Mouse (Mus musculus): ENCODE results near the gene Numb. TPM values are rescaled to one million over a fixed set of nuclear protein-coding genes. Genes with fewer than 3 reads are reported as not detected.
"Not testable (repeated sequence)": the region's sequence is repeated elsewhere in the genome, so short reads cannot be mapped to it uniquely, and the experiment has no call there.

Numb gene
- total and polyA plus RNA-seq, 2 experiments from 2014 or later, result 10.7 to 17.7 TPM

- Histone ChIP-seq H3K27me3 (ENCODE audit: insufficient read depth, low read length) (no peaks in the 10 kb centered on the region), H3K9me3 (ENCODE audit: low read length) (no peaks in the 10 kb centered on the region), H3K27ac (no peak overlapping the region), H3K4me3 (ENCODE audit: low read length) (peak overlapping the region; percentile 80), H3K9ac (replicated peaks; ENCODE audit: low read length) (no peak overlapping the region), H3K4me1 (ENCODE audit: insufficient read depth, low read length) (peaks cover 9% of the 10 kb centered on the region), H3K4me2 (ENCODE audit: low read depth, low read length) (peak overlapping the region; percentile 69), H3K36me3 (ENCODE audit: insufficient read depth, low read length) (no peaks in the 10 kb centered on the region)
- ATAC-seq, result no peak
- 29% methylated on average over 11 of the region's 11 CpGs for WGBS
- TF ChIP-seq CTCF (IDR thresholded peaks at IDR 0.05; ENCODE audit: low read depth), result no peak
- no peak for DNase-seq (ENCODE audit: low spot score)
Measured at GRCm38 (mm10) chr12:83949776-83950492, 28.2 kb upstream of the Numb start.

DNA sequence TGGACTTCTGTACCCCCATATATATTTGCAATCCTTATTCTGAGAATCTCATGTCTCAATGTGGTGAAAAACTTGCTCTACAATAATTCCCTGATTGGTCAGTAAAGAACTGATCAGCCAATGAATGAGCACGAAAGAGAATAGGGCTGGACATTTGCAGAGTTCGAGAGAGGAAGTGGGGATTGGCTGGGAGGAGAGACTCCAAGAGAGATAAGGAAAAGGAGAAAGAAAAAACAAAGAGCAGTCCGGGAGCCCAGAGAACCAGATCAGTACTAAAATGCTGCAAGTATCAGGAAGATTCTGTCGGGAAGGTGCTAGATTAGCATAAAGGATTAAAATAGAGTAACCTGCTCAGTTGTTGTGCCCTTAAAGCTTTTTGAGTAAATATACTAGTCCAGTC, 27.3 kb upstream of the Numb start:
- no peak overlapping the region for H3K27ac ChIP-seq
- DNase-seq (ENCODE audit: low spot score) (no peak), ATAC-seq (no peak)
- WGBS, result 89% methylated on average over 4 of the region's 4 CpGs
- no peaks in the 10 kb centered on the region for H3K36me3 ChIP-seq (ENCODE audit: insufficient read depth, low read length)
- TF ChIP-seq CTCF (IDR thresholded peaks at IDR 0.05; ENCODE audit: low read depth), result no peak
- H3K4me1 ChIP-seq (ENCODE audit: insufficient read depth, low read length), result peaks cover 9% of the 10 kb centered on the region
- H3K4me3 ChIP-seq (ENCODE audit: low read length), result no peak overlapping the region
- H3K9me3 ChIP-seq (ENCODE audit: low read length), result no peaks in the 10 kb centered on the region
- H3K9ac ChIP-seq (replicated peaks; ENCODE audit: low read length), result no peak overlapping the region
- H3K27me3 ChIP-seq (ENCODE audit: insufficient read depth, low read length), result no peaks in the 10 kb centered on the region
- H3K4me2 ChIP-seq (ENCODE audit: low read depth, low read length), result no peak overlapping the region

DNA sequence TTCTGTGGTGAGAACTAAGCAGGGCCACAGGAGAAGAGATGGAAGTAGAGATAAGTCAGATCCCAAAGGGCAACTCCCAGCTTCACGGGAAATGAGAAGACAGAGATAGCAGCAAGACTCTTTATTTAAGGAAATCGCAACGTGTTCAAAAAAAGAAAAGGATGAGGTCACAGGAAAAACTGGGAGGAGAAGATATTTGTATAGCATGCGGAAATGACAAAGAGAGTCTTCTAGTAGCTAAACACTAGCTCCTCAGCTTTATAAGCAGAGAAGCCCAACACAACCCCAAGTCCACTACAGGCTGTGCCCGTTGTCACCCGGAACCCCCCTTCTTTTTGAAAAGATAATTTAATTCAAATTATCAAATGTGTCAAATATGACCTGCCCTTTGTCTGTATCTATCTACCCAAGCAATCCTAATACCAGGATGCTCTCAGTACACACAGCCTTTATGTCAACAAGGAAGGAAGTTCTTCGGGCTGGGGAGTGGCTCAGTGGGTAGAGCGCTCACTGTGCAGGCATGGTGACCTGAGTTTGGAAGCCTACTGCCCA, 25.6 kb upstream of the Numb start:
- no peak for TF ChIP-seq CTCF (IDR thresholded peaks at IDR 0.05; ENCODE audit: low read depth)
- H3K4me1 ChIP-seq (ENCODE audit: insufficient read depth, low read length), result peaks cover 9% of the 10 kb centered on the region
- no peak overlapping the region for H3K27ac ChIP-seq
- no peak overlapping the region for H3K4me3 ChIP-seq (ENCODE audit: low read length)
- ATAC-seq, result no peak
- H3K36me3 ChIP-seq (ENCODE audit: insufficient read depth, low read length), result no peaks in the 10 kb centered on the region
- no peak for DNase-seq (ENCODE audit: low spot score)
- WGBS, result 87% methylated on average over 8 of the region's 8 CpGs
- H3K9ac ChIP-seq (replicated peaks; ENCODE audit: low read length), result no peak overlapping the region
- H3K4me2 ChIP-seq (ENCODE audit: low read depth, low read length), result no peak overlapping the region
- no peaks in the 10 kb centered on the region for H3K27me3 ChIP-seq (ENCODE audit: insufficient read depth, low read length)
- H3K9me3 ChIP-seq (ENCODE audit: low read length), result no peaks in the 10 kb centered on the region

GRCm38 (mm10) chr12:83941938-83942337, 20.2 kb upstream of the Numb start:
- DNase-seq (ENCODE audit: low spot score) (no peak), ATAC-seq (no peak)
- H3K9ac ChIP-seq (replicated peaks; ENCODE audit: low read length), result no peak overlapping the region
- H3K27ac ChIP-seq, result no peak overlapping the region
- H3K4me2 ChIP-seq (ENCODE audit: low read depth, low read length), result no peak overlapping the region
- H3K4me1 ChIP-seq (ENCODE audit: insufficient read depth, low read length), result no peaks in the 10 kb centered on the region
- TF ChIP-seq CTCF (IDR thresholded peaks at IDR 0.05; ENCODE audit: low read depth), result no peak
- H3K4me3 ChIP-seq (ENCODE audit: low read length), result no peak overlapping the region
- H3K27me3 ChIP-seq (ENCODE audit: insufficient read depth, low read length), result no peaks in the 10 kb centered on the region
- no peaks in the 10 kb centered on the region for H3K9me3 ChIP-seq (ENCODE audit: low read length)
- H3K36me3 ChIP-seq (ENCODE audit: insufficient read depth, low read length), result no peaks in the 10 kb centered on the region
- WGBS, result 91% methylated on average over 3 of the region's 3 CpGs

- TF ChIP-seq CTCF (IDR thresholded peaks at IDR 0.05; ENCODE audit: low read depth), result no peak
- H3K9ac ChIP-seq (replicated peaks; ENCODE audit: low read length), result no peak overlapping the region
- no peaks in the 10 kb centered on the region for H3K4me1 ChIP-seq (ENCODE audit: insufficient read depth, low read length)
- H3K27ac ChIP-seq, result no peak overlapping the region
- no peaks in the 10 kb centered on the region for H3K27me3 ChIP-seq (ENCODE audit: insufficient read depth, low read length)
- H3K36me3 ChIP-seq (ENCODE audit: insufficient read depth, low read length), result no peaks in the 10 kb centered on the region
- no peak overlapping the region for H3K4me3 ChIP-seq (ENCODE audit: low read length)
- no peak for ATAC-seq
- DNase-seq (ENCODE audit: low spot score), result no peak
- no peak overlapping the region for H3K4me2 ChIP-seq (ENCODE audit: low read depth, low read length)
- H3K9me3 ChIP-seq (ENCODE audit: low read length), result no peaks in the 10 kb centered on the region
- 57% methylated on average over 4 of the region's 4 CpGs for WGBS
Measured at GRCm38 (mm10) chr12:83940031-83940430, 18.3 kb upstream of the Numb start.

DNA sequence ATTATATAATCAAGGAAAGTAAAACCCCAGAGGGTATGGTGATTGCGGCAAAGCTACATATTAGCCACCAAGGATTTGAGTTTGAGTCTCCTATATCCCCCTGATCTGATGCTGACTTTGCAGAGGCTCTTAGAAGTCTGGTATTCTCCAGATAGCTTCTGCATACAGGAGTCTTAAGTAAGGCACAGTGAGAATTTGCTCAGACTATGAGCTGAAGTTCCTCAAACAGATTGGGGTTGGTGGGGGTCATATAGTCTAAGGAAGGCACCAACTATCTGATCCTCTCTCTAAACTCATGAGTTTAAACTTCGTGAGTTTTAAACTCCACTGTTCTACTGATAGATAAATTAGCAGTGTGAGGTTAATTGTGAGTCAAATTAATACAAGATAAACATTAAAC, 17.6 kb upstream of the Numb start:
- ATAC-seq (no peak), DNase-seq (ENCODE audit: low spot score) (no peak)
- Histone ChIP-seq H3K9ac (replicated peaks; ENCODE audit: low read length) (no peak overlapping the region), H3K9me3 (ENCODE audit: low read length) (no peaks in the 10 kb centered on the region), H3K4me2 (ENCODE audit: low read depth, low read length) (no peak overlapping the region), H3K27me3 (ENCODE audit: insufficient read depth, low read length) (no peaks in the 10 kb centered on the region), H3K36me3 (ENCODE audit: insufficient read depth, low read length) (no peaks in the 10 kb centered on the region), H3K4me3 (ENCODE audit: low read length) (no peak overlapping the region), H3K27ac (no peak overlapping the region), H3K4me1 (ENCODE audit: insufficient read depth, low read length) (no peaks in the 10 kb centered on the region)
- no peak for TF ChIP-seq CTCF (IDR thresholded peaks at IDR 0.05; ENCODE audit: low read depth)
- 79% methylated on average over 2 of the region's 2 CpGs for WGBS

DNA sequence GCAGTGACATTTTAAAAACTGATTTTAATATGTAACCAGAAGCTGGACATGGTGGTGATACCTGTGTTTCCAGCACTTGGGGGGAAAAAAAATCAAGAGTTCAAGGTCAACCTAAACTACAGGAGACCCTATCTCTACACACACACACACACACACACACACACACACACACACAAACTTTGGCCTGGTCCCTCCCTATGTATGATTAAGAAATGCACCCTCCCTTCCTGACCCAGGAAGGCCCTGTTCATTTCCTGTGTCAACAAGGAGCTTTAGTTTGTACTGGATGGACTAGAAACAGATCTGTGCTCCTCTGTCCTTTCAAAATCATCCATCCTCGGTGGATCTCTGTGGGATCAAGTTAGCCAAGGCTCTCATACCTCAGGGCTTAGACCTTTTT, 16.9 kb upstream of the Numb start:
- H3K36me3 ChIP-seq (ENCODE audit: insufficient read depth, low read length); H3K4me3 ChIP-seq (ENCODE audit: low read length); ATAC-seq; H3K9me3 ChIP-seq (ENCODE audit: low read length); H3K4me1 ChIP-seq (ENCODE audit: insufficient read depth, low read length); H3K27me3 ChIP-seq (ENCODE audit: insufficient read depth, low read length); DNase-seq (ENCODE audit: low spot score); H3K9ac ChIP-seq (replicated peaks; ENCODE audit: low read length); H3K4me2 ChIP-seq (ENCODE audit: low read depth, low read length); H3K27ac ChIP-seq: not testable (repeated sequence)
- WGBS, result 66% methylated on average over 1 of the region's 1 CpGs

All from hindbrain, postnatal 0 days (tissue).